Mouse (Mus musculus) megakaryocyte-erythroid progenitor cell, adult 5 weeks (primary cell): ENCODE data around the gene Gm21904. TPM values are rescaled to one million over a fixed set of nuclear protein-coding genes. Genes with fewer than 3 reads are reported as not detected.

ENCODE experiments used
- polyA plus RNA-seq: library from polyadenylated mRNA; stranded (reverse); fragments of >175 nt; gene quantifications from 2 replicates; pipeline ENCODE4 v1.2.3, GENCODE M21; 2012

Gm21904 gene
- polyA plus RNA-seq, result not detected in 2 replicates

DNA sequence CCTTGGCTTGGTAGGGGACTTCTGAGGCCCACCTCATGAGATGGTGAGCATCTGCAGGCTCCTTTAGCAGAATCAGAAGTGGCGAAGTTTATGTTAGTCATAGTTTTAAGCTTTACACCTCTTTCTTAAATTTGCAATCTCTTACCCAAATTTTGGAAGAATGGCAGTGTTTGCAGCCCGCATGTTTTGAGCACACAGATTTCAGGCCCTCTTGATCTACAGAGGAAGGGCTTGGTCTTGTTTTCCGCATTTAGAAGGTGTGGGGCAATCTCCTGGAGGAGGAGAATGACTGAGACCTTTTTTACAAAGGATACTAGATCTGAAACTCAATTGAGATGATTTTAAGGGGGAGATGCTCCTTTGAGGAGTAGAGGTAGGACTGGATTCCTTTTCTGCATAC, at the start of gene Gm21904:
Gene Gm21904 (minus strand): TSS at position 101 of the 400 bp plus-strand sequence.

DNA sequence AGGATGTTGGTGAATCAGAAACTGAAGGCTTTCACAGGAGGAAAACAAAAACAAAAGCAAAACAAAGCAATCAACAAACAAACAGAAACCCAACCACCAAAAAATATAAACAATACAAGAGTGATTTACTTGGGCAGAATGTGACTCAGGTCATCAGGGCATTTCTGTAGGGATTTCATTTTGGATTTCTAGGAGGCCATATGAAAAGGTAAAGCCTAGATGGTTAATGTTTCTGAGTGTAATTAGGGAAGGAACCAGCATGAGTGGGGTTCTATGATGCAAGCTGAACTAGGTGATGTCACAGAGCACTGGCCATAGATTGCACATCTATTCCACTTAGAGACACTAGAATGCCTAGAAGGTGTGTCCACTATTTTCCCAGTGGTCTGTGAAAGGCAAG, 28.4 kb upstream of the Gm21904 start, which contains the start of the genes Gm20772 and Gm20831:
Gene Gm20772 (plus strand): TSS at position 301 of the 400 bp plus-strand sequence.
Gene Gm20831 (plus strand): TSS at position 301 of the 400 bp plus-strand sequence.

Other genes with a start within 250 kb of the Gm21904 start
- not detected in 2 replicates for gene Gm20772, start 28.5 kb upstream of the Gm21904 start, polyA plus RNA-seq
- not detected in 2 replicates for gene Gm20831, start 28.5 kb upstream of the Gm21904 start, polyA plus RNA-seq
- gene Srsy, start 91.1 kb upstream of the Gm21904 start, polyA plus RNA-seq, result not detected in 2 replicates
- gene Gm21764, start 215.5 kb upstream of the Gm21904 start, polyA plus RNA-seq, result not detected in 2 replicates
- gene Ssty1, start 242.8 kb upstream of the Gm21904 start, polyA plus RNA-seq, result not detected in 2 replicates